Mouse (Mus musculus) lung, postnatal 0 days (tissue): ENCODE data around the gene Moap1. TPM values are rescaled to one million over a fixed set of nuclear protein-coding genes. Genes with fewer than 3 reads are reported as not detected.
A peak's percentile ranks its signal among the peaks of the same experiment; 100 is the strongest.

Experiments used
- ATAC-seq: fragments of 200-750 bp; cut with Nextera tagmentation; 2 replicates; pipeline ENCODE4 v1.8.0; 2017; ENCODE audit warnings: moderate library complexity
- DNase-seq: peaks from one replicate; pipeline ENCODE4 v3.0.0-alpha.2; 2016; ENCODE audit warnings: low spot score
- H3K27ac ChIP-seq: fragments of 300-500 bp; sonication (generic); 2 replicates; pipeline ENCODE4 v1.5.1; 2014; ENCODE audit warnings: antibody characterized with exemption, mild to moderate bottlenecking, low read length, mixed read lengths
- H3K27me3 ChIP-seq: fragments of 300-500 bp; sonication (generic); replicated peaks from 2 replicates; pipeline ENCODE4 v1.6.1; 2014; ENCODE audit warnings: low read length, mixed read lengths; ENCODE audit not compliant: insufficient read depth
- H3K36me3 ChIP-seq: fragments of 300-500 bp; sonication (generic); 2 replicates; pipeline ENCODE4 v1.6.1; 2014; ENCODE audit warnings: low read length, mixed read lengths; ENCODE audit not compliant: insufficient read depth
- H3K4me1 ChIP-seq: fragments of 300-500 bp; sonication (generic); 2 replicates; pipeline ENCODE4 v1.6.1; 2014; ENCODE audit warnings: antibody characterized with exemption, low read depth, low read length, mixed read lengths; ENCODE audit not compliant: insufficient read depth
- H3K4me2 ChIP-seq: fragments of 300-500 bp; sonication (generic); replicated peaks from 2 replicates; pipeline ENCODE4 v1.6.1; 2014; ENCODE audit warnings: low read depth, mild to moderate bottlenecking, low read length, moderate library complexity, mixed read lengths
- H3K4me3 ChIP-seq: fragments of 300-500 bp; sonication (generic); 2 replicates; pipeline ENCODE4 v1.5.1; 2014; ENCODE audit warnings: low read depth, low read length
- H3K9ac ChIP-seq: fragments of 300-500 bp; sonication (generic); replicated peaks from 2 replicates; pipeline ENCODE4 v1.6.1; 2014; ENCODE audit warnings: low read depth, mild to moderate bottlenecking
- H3K9me3 ChIP-seq: fragments of 300-500 bp; sonication (generic); 2 replicates; pipeline ENCODE4 v1.6.1; 2016; ENCODE audit warnings: low read length, mixed read lengths
- CTCF ChIP-seq: IDR thresholded peaks from 2 replicates; pipeline ENCODE4 v1.5.1; 2016; ENCODE audit warnings: antibody characterized with exemption, mild to moderate bottlenecking
- EP300 ChIP-seq: IDR thresholded peaks from 2 replicates; pipeline ENCODE4 v1.6.1; 2016; ENCODE audit warnings: antibody characterized with exemption, mild to moderate bottlenecking, control low read depth
- WGBS: fragments of 180-500 bp; shearing (Covaris S2); extraction: QIAGEN DNeasy Blood & Tissue Kit; methylation state at CpG from one replicate; pipeline ENCODE4 v1.1.7; 2014; 5-methylcytosine and 5-hydroxymethylcytosine counted together
- polyA plus RNA-seq: library from polyadenylated mRNA; unstranded; fragments of >200 nt; fragmentation: Nextera tagmentation; extraction: Ambion mirVana; gene quantifications from 2 replicates; pipeline ENCODE4 v1.2.1, GENCODE M21; 2015

Moap1 gene
- polyA plus RNA-seq = 9.7 and 10.1 TPM in 2 replicates

GRCm38 (mm10) chr12:102743589-102744574, at the start of gene Moap1, which contains the start of gene Tmem251:
Gene Moap1 (minus strand): TSS chr12:102743661.
Gene Tmem251 (plus strand): TSS chr12:102743762.
- Histone ChIP-seq H3K27me3 (no peaks in the 10 kb centered on the region), H3K27ac (peak within 1 kb of the TSS; percentile 94), H3K36me3 (no peaks in the 10 kb centered on the region), H3K9me3 (no peaks in the 10 kb centered on the region), H3K9ac (peak within 1 kb of the TSS; percentile 73), H3K4me3 (peak within 1 kb of the TSS; percentile 74), H3K4me2 (peak within 1 kb of the TSS; percentile 92), H3K4me1 (peaks cover 5% of the 10 kb centered on the region; the same call in 1 of the 2 replicates)
- ATAC-seq (peak; percentile 99), DNase-seq (peak; percentile 96)
- no peak for TF ChIP-seq CTCF
- TF ChIP-seq EP300 = no peak
- under 1% methylated on average over 62 of the region's 63 CpGs for WGBS

DNA sequence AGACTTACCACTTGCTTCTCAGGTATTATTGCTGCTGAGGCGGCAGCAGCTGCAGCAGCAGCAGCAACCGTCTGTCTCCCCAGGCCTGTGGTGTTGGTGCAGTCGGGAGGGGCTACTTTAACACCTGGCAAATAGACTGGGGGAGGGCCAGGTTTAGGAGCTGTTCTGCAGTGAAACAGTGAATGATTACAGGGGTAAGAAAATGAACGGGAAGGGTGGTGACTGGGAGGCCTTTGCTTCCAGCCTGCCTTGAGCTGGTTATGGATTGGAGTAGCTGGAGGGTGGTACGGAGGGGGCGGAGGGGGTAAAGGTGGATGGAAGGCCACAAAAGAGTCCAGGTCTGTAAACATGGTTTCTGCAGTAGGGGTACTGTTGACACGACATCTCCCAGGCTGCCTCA, 44.5 kb upstream of the Moap1 start:
- Histone ChIP-seq H3K9ac (no peak overlapping the region), H3K36me3 (peaks cover 39% of the 10 kb centered on the region; the same call in 1 of the 2 replicates), H3K4me1 (no peaks in the 10 kb centered on the region), H3K27ac (no peak overlapping the region), H3K4me3 (no peak overlapping the region), H3K9me3 (no peaks in the 10 kb centered on the region), H3K27me3 (no peaks in the 10 kb centered on the region), H3K4me2 (no peak overlapping the region)
- no peak for DNase-seq
- no peak for ATAC-seq
- TF ChIP-seq CTCF = no peak
- no peak for TF ChIP-seq EP300
- WGBS = 82% methylated on average over 7 of the region's 7 CpGs

DNA sequence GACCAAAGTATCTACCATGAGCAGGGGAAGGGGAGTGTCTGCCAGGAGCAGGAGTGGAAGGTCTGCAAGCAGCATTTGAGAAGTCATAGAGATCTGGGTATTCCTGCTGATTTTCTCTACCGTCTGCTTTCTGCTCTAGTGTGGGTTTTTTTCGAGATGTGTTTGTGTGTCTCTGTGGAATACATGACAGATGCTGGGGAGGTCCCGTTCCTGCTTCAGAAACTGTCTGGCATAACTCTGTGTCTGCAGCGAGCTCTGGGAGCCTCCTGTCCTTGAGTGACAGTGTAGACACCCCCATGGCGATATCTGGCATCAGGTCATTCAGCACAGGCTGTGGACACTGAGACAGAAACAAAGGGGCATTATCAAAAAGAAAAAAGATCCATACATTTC, 42.1 kb upstream of the Moap1 start:
- no peak for ATAC-seq
- H3K36me3 ChIP-seq = peaks cover 25% of the 10 kb centered on the region; the same call in 1 of the 2 replicates
- 83% methylated on average over 5 of the region's 5 CpGs for WGBS

DNA sequence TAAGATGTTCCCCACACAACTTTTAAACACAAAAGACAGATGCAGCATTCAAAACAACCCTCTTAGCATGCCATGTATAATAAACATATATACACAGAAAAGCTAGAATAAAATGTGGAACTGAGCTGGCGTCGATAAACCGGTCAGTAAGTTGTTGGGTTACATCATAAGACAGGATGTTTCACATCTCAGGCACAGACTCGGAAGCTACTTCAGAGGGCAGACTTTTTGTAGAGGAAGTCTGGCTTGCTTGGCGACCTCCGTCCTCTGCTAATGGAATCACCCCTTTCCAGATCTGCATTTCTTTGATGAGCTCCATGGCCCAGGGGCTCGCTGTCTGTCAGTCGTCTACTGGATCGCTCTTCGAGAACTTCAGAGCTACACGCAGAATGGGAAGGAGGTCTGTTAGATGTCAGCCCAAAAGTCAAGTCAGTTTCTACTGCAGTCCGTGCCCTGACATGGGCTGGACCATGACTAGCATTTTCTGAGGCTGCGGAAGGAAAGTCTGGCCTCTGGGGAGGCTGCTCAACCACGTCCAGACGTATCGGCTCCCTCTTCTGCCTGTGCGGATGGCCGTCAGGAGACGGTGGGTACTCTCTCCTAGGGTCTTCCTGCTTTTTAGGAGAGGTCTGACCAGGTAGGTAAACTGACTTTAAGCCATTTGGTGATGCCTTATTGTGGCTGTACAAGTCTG, 41.6 kb upstream of the Moap1 start:
- H3K9me3 ChIP-seq = no peaks in the 10 kb centered on the region
- no peak overlapping the region for H3K4me2 ChIP-seq
- no peak overlapping the region for H3K9ac ChIP-seq
- H3K27ac ChIP-seq = no peak overlapping the region
- WGBS = 80% methylated on average over 19 of the region's 19 CpGs
- H3K4me3 ChIP-seq = no peak overlapping the region
- H3K27me3 ChIP-seq = no peaks in the 10 kb centered on the region
- TF ChIP-seq CTCF (no peak), EP300 (no peak)
- H3K36me3 ChIP-seq = peaks cover 20% of the 10 kb centered on the region; the same call in 1 of the 2 replicates
- H3K4me1 ChIP-seq = no peaks in the 10 kb centered on the region
- DNase-seq (no peak), ATAC-seq (no peak)

More for the DNA sequence above, 42.1 kb upstream of the Moap1 start:
- Histone ChIP-seq H3K9me3 (no peaks in the 10 kb centered on the region), H3K4me1 (no peaks in the 10 kb centered on the region), H3K9ac (no peak overlapping the region), H3K4me3 (no peak overlapping the region), H3K27me3 (no peaks in the 10 kb centered on the region), H3K4me2 (no peak overlapping the region), H3K27ac (no peak overlapping the region)
- DNase-seq = no peak
- TF ChIP-seq EP300 (no peak), CTCF (no peak)

GRCm38 (mm10) chr12:102782841-102783240, 39.4 kb upstream of the Moap1 start:
- H3K9me3 ChIP-seq = no peaks in the 10 kb centered on the region
- H3K4me2 ChIP-seq = no peak overlapping the region
- no peak for ATAC-seq
- no peak overlapping the region for H3K9ac ChIP-seq
- H3K4me3 ChIP-seq = no peak overlapping the region
- no peak overlapping the region for H3K27ac ChIP-seq
- peaks cover 16% of the 10 kb centered on the region; the same call in 1 of the 2 replicates for H3K36me3 ChIP-seq
- H3K4me1 ChIP-seq = no peaks in the 10 kb centered on the region
- 88% methylated on average over 5 of the region's 5 CpGs for WGBS
- no peak for DNase-seq
- TF ChIP-seq CTCF (no peak), EP300 (no peak)
- H3K27me3 ChIP-seq = no peaks in the 10 kb centered on the region

DNA sequence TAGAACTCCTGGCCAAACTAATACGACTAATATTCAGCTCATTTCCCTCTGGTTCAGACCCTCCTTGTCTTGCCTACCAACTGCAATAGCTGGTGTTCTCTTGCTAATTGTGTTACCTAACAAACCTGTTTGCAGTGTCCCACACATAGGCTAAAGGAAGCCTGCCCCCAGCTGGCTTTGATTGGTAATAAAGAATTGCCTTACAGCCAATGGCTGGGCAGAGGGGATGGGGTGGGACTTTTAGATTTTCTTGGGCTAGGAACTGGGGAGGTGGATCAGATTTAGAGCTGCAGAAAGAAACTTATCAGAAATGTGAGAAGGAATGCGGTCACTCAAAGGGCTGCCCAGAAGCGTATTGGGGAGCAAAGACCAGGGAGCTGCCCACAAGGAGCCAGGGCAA, 36.0 kb upstream of the Moap1 start:
- no peaks in the 10 kb centered on the region for H3K9me3 ChIP-seq
- H3K4me2 ChIP-seq = no peak overlapping the region
- H3K36me3 ChIP-seq = peaks cover 22% of the 10 kb centered on the region; the same call in 1 of the 2 replicates
- no peak overlapping the region for H3K9ac ChIP-seq
- H3K4me1 ChIP-seq = no peaks in the 10 kb centered on the region
- peak; percentile 83 for ATAC-seq
- peak; percentile 30 for DNase-seq
- H3K27me3 ChIP-seq = no peaks in the 10 kb centered on the region
- no peak for TF ChIP-seq EP300
- peak; percentile 55 for TF ChIP-seq CTCF
- WGBS = 49% methylated on average over 3 of the region's 3 CpGs
- no peak overlapping the region for H3K4me3 ChIP-seq
- H3K27ac ChIP-seq = no peak overlapping the region
